Mouse (Mus musculus) kidney, embryonic 16.5 days (tissue): ENCODE measurements around the gene Opn5. TPM values are rescaled to one million over a fixed set of nuclear protein-coding genes. Genes with fewer than 3 reads are reported as not detected.

Experiments used
- polyA plus RNA-seq: library from polyadenylated mRNA; unstranded; fragments of >200 nt; fragmentation: Nextera tagmentation; extraction: Ambion mirVana; gene quantifications from 2 replicates; pipeline ENCODE4 v1.2.1, GENCODE M21; 2015

Gene Opn5
- polyA plus RNA-seq, 1 experiment from 2014 or later: 0.37 TPM

Other genes with a start within 250 kb of the Opn5 start
- gene Adgrf4, start 80.9 kb upstream of the Opn5 start, polyA plus RNA-seq: 0.14 TPM in 1 of 2 replicates, not detected in the other
- gene Adgrf2, start 130.8 kb upstream of the Opn5 start, polyA plus RNA-seq: 0.05 and 0.06 TPM in 2 replicates